In genomic region chr11:7672821-7673220, GRCm38 (mm10) we compare ENCODE assay signal across 12 mouse cellular contexts.
DNase-seq lines count a peak whose midpoint lies in the region.
"Had no signal": no experiment of that assay in that cellular context is flagged by ENCODE, and none has a peak within 500 bp of the region (broad histone marks: within the 10 kb centered on the region; RNA-seq: fewer than 3 reads in every experiment).

No protein-coding gene starts in this region.

- peak; percentile 19 to 29 for DNase-seq in cerebellum, postnatal 10 days
- no peak for DNase-seq in cerebellum, adult 11 months
- peak; percentile 35 for DNase-seq in kidney, postnatal 10 days
- no peak for DNase-seq in kidney, adult 18-20 months
- DNase-seq in heart, postnatal 14 days, result peak; percentile 2 to 34
- peak; percentile 8 for DNase-seq in lung, postnatal 14 days
- DNase-seq in urinary bladder, adult 2 months (ENCODE audit: low spot score), result no peak
- no peak for DNase-seq in cerebellum, adult 18-20 months
- DNase-seq: adrenal gland, postnatal 14 days; cerebellum, adult 11-12 months; kidney, adult 11 months; thymus, postnatal 25 days had no signal

- intact Hi-C loops in heart, postnatal 14 days (cut with DNase I), result no loop called here

Comparison
In these comparisons a context has a peak if more than half of its experiments do, and no peak if none do; other contexts are left out.
1. DNase-seq: peak in cerebellum, postnatal 10 days (2 of 2), kidney, postnatal 10 days (single experiment), heart, postnatal 14 days (2 of 2) and lung, postnatal 14 days (single experiment); none in cerebellum, adult 11 months (single experiment), kidney, adult 18-20 months (single experiment), urinary bladder, adult 2 months (single experiment) and cerebellum, adult 18-20 months (0 of 2).